Mouse (Mus musculus) lung, postnatal 0 days (tissue): ENCODE measurements at regions not wholly inside any gene's neighbourhood (a gene's known extent, or its start where the extent isn't known, plus 50 kb on each side); places are given as distances from the start of the nearest gene placed in this dataset.

Experiments used
- CTCF ChIP-seq: IDR thresholded peaks from 2 replicates; pipeline ENCODE4 v1.5.1; 2016; ENCODE audit warnings: antibody characterized with exemption, mild to moderate bottlenecking
- EP300 ChIP-seq: IDR thresholded peaks from 2 replicates; pipeline ENCODE4 v1.6.1; 2016; ENCODE audit warnings: antibody characterized with exemption, mild to moderate bottlenecking, control low read depth

DNA sequence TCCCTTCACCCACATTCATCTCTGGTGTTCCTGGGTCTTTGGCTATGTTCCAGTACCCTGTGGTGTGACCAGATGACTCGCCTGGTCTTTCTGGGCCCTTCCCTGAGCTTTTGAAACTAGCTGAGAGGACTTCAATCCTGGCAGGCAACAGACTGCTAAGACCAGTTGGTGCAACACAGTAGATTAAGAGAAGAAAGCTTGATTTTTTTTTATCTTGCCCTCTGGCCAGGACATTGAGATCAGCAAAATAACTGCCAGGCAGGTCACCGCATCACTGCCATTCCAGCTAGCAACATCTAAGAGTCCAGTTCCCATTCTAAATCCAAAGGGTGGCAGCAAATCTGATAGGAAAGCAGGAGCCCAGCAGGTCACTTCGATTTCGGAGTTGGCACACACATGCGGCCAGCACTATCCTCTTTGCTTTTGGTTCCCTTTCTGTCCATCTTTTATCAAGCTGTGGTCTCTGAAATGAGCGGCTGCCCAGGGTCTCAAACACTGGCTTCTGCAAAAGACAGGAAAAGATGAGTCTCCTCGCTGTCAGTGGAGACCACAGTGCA is 181.9 kb upstream of the Cpeb2 start:
- TF ChIP-seq CTCF (no peak), EP300 (no peak)
